Mouse (Mus musculus): ENCODE data around the gene Klhl29. TPM values are rescaled to one million over a fixed set of nuclear protein-coding genes. Genes with fewer than 3 reads are reported as not detected.

Gene Klhl29
- polyA plus RNA-seq, 1 experiment: 3.0 TPM

DNA sequence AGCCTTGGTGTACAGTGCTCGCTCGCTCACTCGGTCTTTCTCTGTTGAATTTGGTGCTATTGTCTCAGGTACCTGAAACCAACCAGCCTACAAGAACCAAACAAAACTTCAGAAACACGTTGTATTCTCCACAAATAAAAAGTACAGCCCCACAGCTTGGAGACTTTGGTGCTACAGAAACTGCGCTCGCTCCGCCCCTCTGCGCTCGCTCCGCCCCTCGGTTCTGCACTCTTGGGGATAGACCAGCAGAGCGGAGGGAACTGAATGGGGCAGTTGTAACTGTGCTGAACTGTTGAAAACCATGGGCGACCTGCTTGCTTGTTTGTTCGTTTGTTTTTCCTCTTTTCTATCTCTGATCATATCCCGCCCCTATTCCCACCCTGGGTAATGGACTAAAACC lies 331.3 kb downstream of the Klhl29 start:
- Histone ChIP-seq H3K36me3 (ENCODE audit: control insufficient read depth, insufficient read depth, low read length) (peaks cover 22% of the 10 kb centered on the region), H3K27me3 (ENCODE audit: control insufficient read depth, insufficient read depth, low read length) (no peaks in the 10 kb centered on the region), H3K4me3 (ENCODE audit: low read depth, low read length) (no peak overlapping the region), H3K27ac (ENCODE audit: insufficient read depth, low read depth, low read length) (no peak overlapping the region), H3K4me1 (ENCODE audit: control insufficient read depth, insufficient read depth, insufficient read length, low read length) (no peaks in the 10 kb centered on the region)
- no peak for TF ChIP-seq POLR2A (IDR thresholded peaks at IDR 0.05; ENCODE audit: low read depth, low read length)
- no peak for TF ChIP-seq CTCF (IDR thresholded peaks at IDR 0.05; ENCODE audit: extremely low read depth, insufficient read length, insufficient replicate concordance, low read depth, low read length)
- 91% methylated on average over 15 of the region's 15 CpGs for WGBS

DNA sequence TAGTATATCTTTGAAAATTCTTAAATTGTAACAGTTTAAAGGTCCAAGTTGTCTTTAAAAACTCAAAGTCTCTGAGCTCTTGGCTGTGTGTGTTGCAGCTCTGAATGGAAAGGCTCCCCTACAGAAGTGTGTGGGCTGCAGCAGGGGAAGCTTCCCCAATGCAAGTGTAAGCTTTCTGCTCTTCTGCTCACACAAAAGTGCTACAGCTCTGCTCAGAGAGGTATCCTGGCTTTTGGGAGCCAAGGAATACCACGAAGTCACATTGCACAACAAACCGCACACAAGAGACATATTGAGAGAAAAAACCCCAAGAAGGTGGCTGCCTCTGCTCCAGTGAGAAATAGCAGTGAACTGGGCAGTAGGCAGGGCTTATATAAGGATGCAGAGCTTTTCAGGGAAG lies 337.5 kb downstream of the Klhl29 start:
- H3K27me3 ChIP-seq (ENCODE audit: control insufficient read depth, insufficient read depth, low read length): no peaks in the 10 kb centered on the region
- H3K4me3 ChIP-seq (ENCODE audit: low read depth, low read length): no peak overlapping the region
- no peaks in the 10 kb centered on the region for H3K4me1 ChIP-seq (ENCODE audit: control insufficient read depth, insufficient read depth, insufficient read length, low read length)
- TF ChIP-seq CTCF (IDR thresholded peaks at IDR 0.05; ENCODE audit: extremely low read depth, insufficient read length, insufficient replicate concordance, low read depth, low read length) (no peak), POLR2A (IDR thresholded peaks at IDR 0.05; ENCODE audit: low read depth, low read length) (no peak)
- H3K36me3 ChIP-seq (ENCODE audit: control insufficient read depth, insufficient read depth, low read length): peaks cover 51% of the 10 kb centered on the region
- H3K27ac ChIP-seq (ENCODE audit: insufficient read depth, low read depth, low read length): no peak overlapping the region
- 97% methylated on average over 2 of the region's 2 CpGs for WGBS

DNA sequence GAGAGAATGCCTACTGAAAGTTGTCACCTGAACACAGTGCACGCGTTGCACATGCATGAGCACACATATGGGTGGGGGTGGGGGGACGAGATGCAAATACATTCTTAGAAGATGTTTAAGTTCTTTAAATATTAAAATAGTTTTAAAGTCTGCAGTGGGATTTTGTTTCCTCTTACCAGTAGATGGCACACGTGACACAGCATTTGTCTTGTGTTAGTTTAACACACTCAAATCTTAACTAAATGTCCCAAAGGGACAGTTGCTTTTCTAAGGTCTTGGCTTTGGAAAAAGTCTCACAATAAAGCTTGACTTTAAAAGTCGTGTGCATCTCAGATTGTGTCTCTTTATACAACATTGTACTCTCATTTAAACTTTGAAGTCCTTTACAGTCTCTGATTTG lies 346.4 kb downstream of the Klhl29 start:
- TF ChIP-seq POLR2A (IDR thresholded peaks at IDR 0.05; ENCODE audit: low read depth, low read length) (no peak), CTCF (IDR thresholded peaks at IDR 0.05; ENCODE audit: extremely low read depth, insufficient read length, insufficient replicate concordance, low read depth, low read length) (no peak)
- Histone ChIP-seq H3K4me1 (ENCODE audit: control insufficient read depth, insufficient read depth, insufficient read length, low read length) (no peaks in the 10 kb centered on the region), H3K27ac (ENCODE audit: insufficient read depth, low read depth, low read length) (no peak overlapping the region), H3K36me3 (ENCODE audit: control insufficient read depth, insufficient read depth, low read length) (peaks cover 54% of the 10 kb centered on the region), H3K27me3 (ENCODE audit: control insufficient read depth, insufficient read depth, low read length) (no peaks in the 10 kb centered on the region), H3K4me3 (ENCODE audit: low read depth, low read length) (no peak overlapping the region)
- WGBS: 81% methylated on average over 5 of the region's 5 CpGs
